Mouse (Mus musculus) midbrain, embryonic 11.5 days (tissue): Measurements from ENCODE around the gene H1f0. TPM values are rescaled to one million over a fixed set of nuclear protein-coding genes. Genes with fewer than 3 reads are reported as not detected.

Experiments
- ATAC-seq: fragments of 200-750 bp; cut with Nextera tagmentation; 2 replicates; pipeline ENCODE4 v1.8.0; 2017; ENCODE audit warnings: moderate TSS enrichment, moderate library complexity; ENCODE audit not compliant: low FRiP score
- DNase-seq: peaks from one replicate; pipeline ENCODE4 v3.0.0; 2015; ENCODE audit warnings: low spot score; ENCODE audit errors: missing footprints
- H3K27ac ChIP-seq: fragments of 300-500 bp; sonication (generic); 2 replicates; pipeline ENCODE4 v1.5.1; 2014; ENCODE audit warnings: low read depth, low read length
- H3K27me3 ChIP-seq: fragments of 300-500 bp; sonication (generic); 2 replicates; pipeline ENCODE4 v1.6.1; 2014; ENCODE audit warnings: mild to moderate bottlenecking, low read length, moderate library complexity, mixed read lengths; ENCODE audit not compliant: control insufficient read depth, insufficient read depth
- H3K36me3 ChIP-seq: fragments of 300-500 bp; sonication (generic); 2 replicates; pipeline ENCODE4 v1.6.1; 2014; ENCODE audit warnings: mild to moderate bottlenecking, low read length, moderate library complexity, mixed read lengths; ENCODE audit not compliant: control insufficient read depth, insufficient read depth
- H3K4me1 ChIP-seq: fragments of 300-500 bp; sonication (generic); 2 replicates; pipeline ENCODE4 v1.6.1; 2014; ENCODE audit warnings: low read length; ENCODE audit not compliant: control insufficient read depth, insufficient read depth
- H3K4me2 ChIP-seq: fragments of 300-500 bp; sonication (generic); 2 replicates; pipeline ENCODE4 v1.6.1; 2014; ENCODE audit warnings: mild to moderate bottlenecking, moderate library complexity
- H3K4me3 ChIP-seq: fragments of 300-500 bp; sonication (generic); 2 replicates; pipeline ENCODE4 v1.5.1; 2014; ENCODE audit warnings: low read depth, low read length
- H3K9ac ChIP-seq: fragments of 300-500 bp; sonication (generic); 2 replicates; pipeline ENCODE4 v1.6.1; 2014; ENCODE audit warnings: low read length
- H3K9me3 ChIP-seq: fragments of 300-500 bp; sonication (generic); 2 replicates; pipeline ENCODE4 v1.6.1; 2016; ENCODE audit warnings: low read length; ENCODE audit not compliant: control insufficient read depth
- WGBS: fragments of 180-500 bp; shearing (Covaris S2); extraction: QIAGEN DNeasy Blood & Tissue Kit; methylation state at CpG from one replicate; pipeline ENCODE4 v1.1.7; 2014; 5-methylcytosine and 5-hydroxymethylcytosine counted together
- polyA plus RNA-seq: library from polyadenylated mRNA; unstranded; fragments of >200 nt; fragmentation: Nextera tagmentation; extraction: Ambion mirVana; gene quantifications from 2 replicates; pipeline ENCODE4 v1.2.1, GENCODE M21; 2014

Gene H1f0
- polyA plus RNA-seq, 1 experiment from 2014 or later, result 376 TPM

GRCm38 (mm10) chr15:79067631-79068030 lies 39.4 kb downstream of the H1f0 start:
- DNase-seq (no peak), ATAC-seq (no peak)
- WGBS, result 81% methylated on average over 3 of the region's 3 CpGs

DNA sequence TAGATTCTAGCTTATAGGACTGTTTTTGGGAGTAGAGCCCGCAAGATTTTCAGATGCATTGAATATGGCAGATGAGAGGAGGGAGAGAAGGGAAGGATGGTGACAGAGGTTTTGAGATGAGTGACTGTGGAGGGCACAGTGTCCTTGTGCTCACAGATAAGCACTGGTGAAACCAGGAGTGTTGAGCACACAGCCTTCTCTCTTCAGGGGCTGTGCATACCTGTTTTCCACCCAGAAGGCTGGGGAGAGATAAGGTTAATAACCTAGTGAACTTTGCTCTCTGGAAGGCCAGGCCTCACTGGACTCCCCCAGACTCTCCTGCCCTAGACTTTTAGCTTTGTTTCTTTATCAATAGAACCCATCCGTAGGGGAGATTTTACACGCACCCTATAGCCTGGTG lies 40.2 kb downstream of the H1f0 start:
- no peak for DNase-seq
- 88% methylated on average over 3 of the region's 3 CpGs for WGBS
- ATAC-seq, result no peak
- no peak overlapping the region for H3K9ac ChIP-seq
- H3K27me3 ChIP-seq, result no peaks in the 10 kb centered on the region
- no peak overlapping the region for H3K4me3 ChIP-seq
- H3K9me3 ChIP-seq, result no peaks in the 10 kb centered on the region
- H3K36me3 ChIP-seq, result no peaks in the 10 kb centered on the region
- no peak overlapping the region for H3K4me2 ChIP-seq
- no peak overlapping the region for H3K27ac ChIP-seq
- peaks cover 2% of the 10 kb centered on the region; the same call in 1 of the 2 replicates for H3K4me1 ChIP-seq

More at GRCm38 (mm10) chr15:79067631-79068030, 39.4 kb downstream of the H1f0 start:
- H3K9ac ChIP-seq, result no peak overlapping the region
- no peak overlapping the region for H3K4me3 ChIP-seq
- H3K4me1 ChIP-seq, result peaks cover 3% of the 10 kb centered on the region; the same call in 1 of the 2 replicates
- no peak overlapping the region for H3K27ac ChIP-seq
- no peaks in the 10 kb centered on the region for H3K27me3 ChIP-seq
- no peaks in the 10 kb centered on the region for H3K9me3 ChIP-seq
- no peak overlapping the region for H3K4me2 ChIP-seq
- no peaks in the 10 kb centered on the region for H3K36me3 ChIP-seq

GRCm38 (mm10) chr15:79071117-79072039 lies 43.1 kb downstream of the H1f0 start:
- no peak overlapping the region for H3K4me2 ChIP-seq
- H3K4me1 ChIP-seq, result peaks cover 7% of the 10 kb centered on the region
- DNase-seq, result no peak
- H3K36me3 ChIP-seq, result 0 out of 2 replicates have a peak, but pooled peaks cover under 1% of the 10 kb centered on the region
- ATAC-seq, result no peak
- no peak overlapping the region for H3K4me3 ChIP-seq
- no peaks in the 10 kb centered on the region for H3K27me3 ChIP-seq
- H3K9ac ChIP-seq, result no peak overlapping the region
- H3K9me3 ChIP-seq, result no peaks in the 10 kb centered on the region
- H3K27ac ChIP-seq, result no peak overlapping the region
- WGBS, result 63% methylated on average over 5 of the region's 5 CpGs

- Histone ChIP-seq H3K4me1 (peaks cover 7% of the 10 kb centered on the region), H3K4me2 (no peak overlapping the region), H3K9ac (no peak overlapping the region), H3K4me3 (no peak overlapping the region), H3K9me3 (no peaks in the 10 kb centered on the region), H3K27ac (no peak overlapping the region), H3K36me3 (peaks cover 14% of the 10 kb centered on the region), H3K27me3 (no peaks in the 10 kb centered on the region)
- ATAC-seq, result no peak
- DNase-seq, result no peak
Measured at GRCm38 (mm10) chr15:79073752-79074151, 45.5 kb downstream of the H1f0 start.

DNA sequence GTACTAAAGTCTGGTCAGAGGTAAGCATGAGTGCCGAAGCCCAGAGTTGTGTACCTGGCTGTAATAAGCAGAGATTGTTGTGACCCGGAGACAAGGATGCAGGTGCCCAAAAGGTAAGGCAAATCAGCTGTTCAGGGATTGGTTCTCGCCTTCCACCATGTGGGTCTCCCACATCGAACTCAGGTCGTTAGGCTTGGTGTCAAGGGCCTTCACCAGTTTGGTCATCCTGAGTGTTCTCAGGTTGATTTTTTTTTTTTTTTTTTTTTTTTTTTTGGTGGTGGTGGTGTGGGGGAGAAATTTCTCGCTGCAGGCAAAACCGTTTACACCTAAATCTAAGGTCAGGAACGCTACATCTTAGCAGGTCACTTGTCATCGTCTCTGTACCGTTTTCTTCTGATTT lies 46.2 kb downstream of the H1f0 start:
- ATAC-seq, result 0 out of 2 replicates have a peak, but pooled peaks have one; percentile 24
- Histone ChIP-seq H3K9ac (peak overlapping the region; percentile 87), H3K27me3 (no peaks in the 10 kb centered on the region), H3K4me1 (peaks cover 7% of the 10 kb centered on the region), H3K4me3 (peak overlapping the region; percentile 92), H3K9me3 (no peaks in the 10 kb centered on the region), H3K36me3 (peaks cover 18% of the 10 kb centered on the region), H3K4me2 (peak overlapping the region; percentile 88), H3K27ac (peak overlapping the region; percentile 55)
- WGBS, result 40% methylated on average over 10 of the region's 10 CpGs
- no peak for DNase-seq

GRCm38 (mm10) chr15:79074913-79075532 lies 46.8 kb downstream of the H1f0 start, which contains the start of gene Eif3l:
Gene Eif3l (plus strand): TSS chr15:79075179.
- peak within 1 kb of the TSS; percentile 88 for H3K4me2 ChIP-seq
- peaks cover 24% of the 10 kb centered on the region for H3K36me3 ChIP-seq
- under 1% methylated on average over 44 of the region's 49 CpGs for WGBS
- peak within 1 kb of the TSS; percentile 92 for H3K4me3 ChIP-seq
- no peaks in the 10 kb centered on the region for H3K27me3 ChIP-seq
- peak; percentile 98 for DNase-seq
- no peaks in the 10 kb centered on the region for H3K9me3 ChIP-seq
- H3K9ac ChIP-seq, result peak within 1 kb of the TSS; percentile 87
- H3K27ac ChIP-seq, result peak within 1 kb of the TSS; percentile 55
- ATAC-seq, result peak; percentile 88
- peaks cover 7% of the 10 kb centered on the region for H3K4me1 ChIP-seq

GRCm38 (mm10) chr15:79075658-79076365 lies 47.6 kb downstream of the H1f0 start:
- no peak for ATAC-seq
- H3K9me3 ChIP-seq, result no peaks in the 10 kb centered on the region
- no peak overlapping the region for H3K27ac ChIP-seq
- peak overlapping the region; percentile 88 for H3K4me2 ChIP-seq
- H3K4me1 ChIP-seq, result peaks cover 7% of the 10 kb centered on the region
- no peak for DNase-seq
- H3K9ac ChIP-seq, result peak overlapping the region; percentile 87
- 41% methylated on average over 15 of the region's 15 CpGs for WGBS
- H3K4me3 ChIP-seq, result peak overlapping the region; percentile 92
- H3K27me3 ChIP-seq, result no peaks in the 10 kb centered on the region
- H3K36me3 ChIP-seq, result peaks cover 27% of the 10 kb centered on the region

- H3K4me2 ChIP-seq, result no peak overlapping the region
- H3K4me3 ChIP-seq, result no peak overlapping the region
- H3K27me3 ChIP-seq, result no peaks in the 10 kb centered on the region
- no peaks in the 10 kb centered on the region for H3K9me3 ChIP-seq
- peaks cover 7% of the 10 kb centered on the region for H3K4me1 ChIP-seq
- DNase-seq, result peak; percentile 60
- no peak overlapping the region for H3K27ac ChIP-seq
- no peak overlapping the region for H3K9ac ChIP-seq
- WGBS, result 97% methylated on average over 7 of the region's 7 CpGs
- no peak for ATAC-seq
- peaks cover 55% of the 10 kb centered on the region for H3K36me3 ChIP-seq
Measured at GRCm38 (mm10) chr15:79079567-79079966, 51.3 kb downstream of the H1f0 start.
